Mouse (Mus musculus): ENCODE measurements around the gene Zfp90. TPM values are rescaled to one million over a fixed set of nuclear protein-coding genes. Genes with fewer than 3 reads are reported as not detected.

Gene Zfp90
- total RNA-seq (2021) = 10 to 100 TPM; 10.9 to 13.3 TPM

GRCm38 (mm10) chr8:106415182-106415971, at the start of gene Zfp90:
Gene Zfp90 (plus strand): TSS chr8:106415327.
- DNase-seq (ENCODE audit: extremely low spot score in 1 of 2, low spot score in 1 of 2) = peak; percentile 82 to 85

GRCm38 (mm10) chr8:106368501-106368900, 46.6 kb upstream of the Zfp90 start:
- no peak for DNase-seq (ENCODE audit: extremely low spot score in 1 of 2, low spot score in 1 of 2)

- no peak for DNase-seq (ENCODE audit: extremely low spot score in 1 of 2, low spot score in 1 of 2)
Observed at GRCm38 (mm10) chr8:106369069-106369468, 46.1 kb upstream of the Zfp90 start.

GRCm38 (mm10) chr8:106375957-106376356, 39.2 kb upstream of the Zfp90 start:
- no peak for DNase-seq (ENCODE audit: extremely low spot score in 1 of 2, low spot score in 1 of 2)

- peak; percentile 18 to 27 for DNase-seq (ENCODE audit: extremely low spot score in 1 of 2, low spot score in 1 of 2)
Observed at GRCm38 (mm10) chr8:106376862-106377261, 38.3 kb upstream of the Zfp90 start.

- DNase-seq (ENCODE audit: extremely low spot score in 1 of 2, low spot score in 1 of 2) = no peak
Observed at GRCm38 (mm10) chr8:106378501-106379048, 36.6 kb upstream of the Zfp90 start.

GRCm38 (mm10) chr8:106379357-106379756, 35.8 kb upstream of the Zfp90 start:
- no peak for DNase-seq (ENCODE audit: extremely low spot score in 1 of 2, low spot score in 1 of 2)

GRCm38 (mm10) chr8:106381026-106381425, 34.1 kb upstream of the Zfp90 start:
- no peak for DNase-seq (ENCODE audit: extremely low spot score in 1 of 2, low spot score in 1 of 2)

GRCm38 (mm10) chr8:106387801-106388415, 27.2 kb upstream of the Zfp90 start:
- DNase-seq (ENCODE audit: extremely low spot score in 1 of 2, low spot score in 1 of 2) = no peak

GRCm38 (mm10) chr8:106394493-106394892, 20.6 kb upstream of the Zfp90 start:
- DNase-seq (ENCODE audit: extremely low spot score in 1 of 2, low spot score in 1 of 2) = no peak

GRCm38 (mm10) chr8:106399694-106400093, 15.4 kb upstream of the Zfp90 start:
- DNase-seq (ENCODE audit: extremely low spot score in 1 of 2, low spot score in 1 of 2) = no peak

- no peak for DNase-seq (ENCODE audit: extremely low spot score in 1 of 2, low spot score in 1 of 2)
Observed at GRCm38 (mm10) chr8:106400181-106400580, 14.9 kb upstream of the Zfp90 start.

- peak; percentile 51 to 70 for DNase-seq (ENCODE audit: extremely low spot score in 1 of 2, low spot score in 1 of 2)
Observed at GRCm38 (mm10) chr8:106403246-106403933, 11.7 kb upstream of the Zfp90 start.

GRCm38 (mm10) chr8:106404825-106405224, 10.3 kb upstream of the Zfp90 start:
- DNase-seq (ENCODE audit: extremely low spot score in 1 of 2, low spot score in 1 of 2) = no peak

- DNase-seq (ENCODE audit: extremely low spot score in 1 of 2, low spot score in 1 of 2) = no peak
Observed at GRCm38 (mm10) chr8:106405810-106406209, 9.3 kb upstream of the Zfp90 start.

GRCm38 (mm10) chr8:106410055-106410454, 5.1 kb upstream of the Zfp90 start:
- DNase-seq (ENCODE audit: extremely low spot score in 1 of 2, low spot score in 1 of 2) = no peak

- no peak for DNase-seq (ENCODE audit: extremely low spot score in 1 of 2, low spot score in 1 of 2)
Observed at GRCm38 (mm10) chr8:106410564-106410963, 4.6 kb upstream of the Zfp90 start.

- DNase-seq (ENCODE audit: extremely low spot score in 1 of 2, low spot score in 1 of 2) = peak; percentile 36 to 70
Observed at GRCm38 (mm10) chr8:106411783-106412451, 3.2 kb upstream of the Zfp90 start.

- DNase-seq (ENCODE audit: extremely low spot score in 1 of 2, low spot score in 1 of 2) = no peak
Observed at GRCm38 (mm10) chr8:106417692-106418091, 2.6 kb downstream of the Zfp90 start.

- no peak for DNase-seq (ENCODE audit: extremely low spot score in 1 of 2, low spot score in 1 of 2)
Observed at GRCm38 (mm10) chr8:106431088-106431487, 16.0 kb downstream of the Zfp90 start.

Measured in layer of hippocampus, postnatal 25 days (tissue).